Mouse (Mus musculus) left cerebral cortex, adult 2 months (tissue): ENCODE results near the gene Clec9a. TPM values are rescaled to one million over a fixed set of nuclear protein-coding genes. Genes with fewer than 3 reads are reported as not detected.
A peak's percentile ranks its signal among the peaks of the same experiment; 100 is the strongest.

Experiments used
- DNase-seq, 2 experiments: peaks; one replicate each; pipeline ENCODE4 v3.0.0; 2021 to 2022; ENCODE audit warnings: low spot score in 2 of 2, mixed read lengths in 1 of 2; ENCODE audit errors: extremely low spot score in 1 of 2
- H3K27ac ChIP-seq: fragments of 200-600 bp; 2 replicates; pipeline ENCODE4 v1.8.1; 2022
- H3K4me3 ChIP-seq: fragments of 200-600 bp; 2 replicates; pipeline ENCODE4 v1.8.1; 2022
- CTCF ChIP-seq: fragments of 200-600 bp; IDR thresholded peaks from 2 replicates; pipeline ENCODE4 v1.8.1; 2022; ENCODE audit warnings: antibody characterized with exemption, mild to moderate bottlenecking, moderate library complexity
- intact Hi-C: fragments of 180-260 bp; cut with DNase I; formaldehyde crosslinking; loops from one replicate; pipeline ENCODE4 v1.15.1; 2025
- long read RNA-seq, 2 experiments: library from polyadenylated mRNA; stranded (forward); transcript quantifications; one replicate each; pipeline ENCODE4 v2.0.0; 2021; ENCODE audit warnings: borderline mapping rate in 2 of 2
- total RNA-seq, 2 experiments: library from RNA; stranded (reverse); gene quantifications; 2 replicates each; pipeline ENCODE4 v1.2.3; 2021

The Clec9a gene
- not detected for total RNA-seq
- long read RNA-seq, experiment 1: 0 reads
- long read RNA-seq, experiment 2: 0 reads

DNA sequence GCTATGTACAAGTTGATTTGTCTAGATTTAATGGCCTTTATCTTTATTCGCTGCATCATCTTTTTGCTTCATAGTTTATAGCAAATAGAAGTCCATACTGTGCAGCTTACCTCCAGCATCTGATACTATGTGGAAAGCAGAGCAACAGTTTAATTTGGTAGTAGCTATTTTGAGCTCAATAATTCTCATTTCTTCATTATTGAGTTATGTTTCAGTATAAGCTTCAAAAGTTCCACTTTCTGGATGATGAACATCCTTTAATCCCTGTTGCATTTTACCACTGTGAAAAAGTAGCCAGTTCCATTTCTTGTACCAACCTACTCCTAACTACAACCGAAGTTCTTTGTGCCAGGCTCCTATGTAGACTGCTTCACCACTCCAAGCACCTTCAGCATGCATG is at the start of gene Clec9a:
Gene Clec9a, plus strand, starts transcription at position 301 of the 400 bp plus-strand sequence.
- H3K27ac ChIP-seq: no peak within 1 kb of the TSS
- intact Hi-C loops: no loop called here
- DNase-seq: no peak
- no peak for TF ChIP-seq CTCF
- no peak within 1 kb of the TSS for H3K4me3 ChIP-seq

- no peak for DNase-seq
- no peak overlapping the region for H3K27ac ChIP-seq
- no peak overlapping the region for H3K4me3 ChIP-seq
- TF ChIP-seq CTCF: no peak
- intact Hi-C loops: no loop called here
Observed at GRCm38 (mm10) chr6:129359515-129359914, 49.1 kb upstream of the Clec9a start.

GRCm38 (mm10) chr6:129363942-129364341 is 44.7 kb upstream of the Clec9a start:
- no peak for TF ChIP-seq CTCF
- H3K4me3 ChIP-seq: no peak overlapping the region
- intact Hi-C loops: loop anchor here (2.0 kb wide), 1 partner anchor 509 kb away; no protein-coding TSS in a partner anchor
- H3K27ac ChIP-seq: no peak overlapping the region
- DNase-seq: no peak

DNA sequence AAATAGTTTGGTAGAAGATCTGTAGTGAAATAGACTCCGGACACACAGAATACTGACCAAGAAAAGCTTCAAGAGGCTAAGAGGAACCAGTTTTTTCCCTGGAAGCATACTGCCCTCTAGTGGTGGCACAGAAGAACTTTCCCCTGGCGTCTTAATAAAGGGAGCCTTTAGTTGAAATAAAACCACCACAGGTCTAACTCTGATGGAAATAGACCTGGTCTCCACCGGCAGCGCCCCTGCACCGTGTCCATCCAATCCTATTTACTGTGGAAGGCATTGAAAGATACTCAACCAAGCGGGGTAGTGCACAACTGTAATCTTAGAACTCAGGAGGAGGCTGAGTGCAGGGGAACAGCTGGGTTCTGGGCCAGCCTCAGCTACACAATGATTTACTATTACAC is 42.7 kb upstream of the Clec9a start:
- TF ChIP-seq CTCF: peak; percentile 96
- intact Hi-C loops: loop anchor here (2.0 to 5.0 kb wide), 3 partner anchors 105 to 511 kb away; no protein-coding TSS in a partner anchor
- peak; percentile 18 to 33 for DNase-seq
- H3K27ac ChIP-seq: no peak overlapping the region
- H3K4me3 ChIP-seq: no peak overlapping the region

- DNase-seq: no peak
- no peak for TF ChIP-seq CTCF
- intact Hi-C loops: loop anchor here (5.0 kb wide), 1 partner anchor 277 kb away; no protein-coding TSS in a partner anchor
- H3K4me3 ChIP-seq: no peak overlapping the region
- no peak overlapping the region for H3K27ac ChIP-seq
Observed at GRCm38 (mm10) chr6:129369374-129370132, 39.1 kb upstream of the Clec9a start.

- H3K4me3 ChIP-seq: no peak overlapping the region
- intact Hi-C loops: no loop called here
- TF ChIP-seq CTCF: no peak
- DNase-seq: no peak
- no peak overlapping the region for H3K27ac ChIP-seq
Observed at GRCm38 (mm10) chr6:129374937-129375471, 33.7 kb upstream of the Clec9a start.

GRCm38 (mm10) chr6:129380454-129380853 is 28.2 kb upstream of the Clec9a start:
- intact Hi-C loops: no loop called here
- no peak for TF ChIP-seq CTCF
- DNase-seq: no peak

GRCm38 (mm10) chr6:129381736-129382135 is 26.9 kb upstream of the Clec9a start:
- no peak overlapping the region for H3K4me3 ChIP-seq
- intact Hi-C loops: no loop called here
- DNase-seq: no peak
- no peak for TF ChIP-seq CTCF
- H3K27ac ChIP-seq: no peak overlapping the region

More at GRCm38 (mm10) chr6:129380454-129380853, 28.2 kb upstream of the Clec9a start:
- Histone ChIP-seq H3K27ac (no peak overlapping the region), H3K4me3 (no peak overlapping the region)

GRCm38 (mm10) chr6:129383466-129383865 is 25.2 kb upstream of the Clec9a start:
- intact Hi-C loops: no loop called here
- no peak overlapping the region for H3K27ac ChIP-seq
- TF ChIP-seq CTCF: no peak
- DNase-seq: no peak
- no peak overlapping the region for H3K4me3 ChIP-seq

GRCm38 (mm10) chr6:129385000-129385399 is 23.7 kb upstream of the Clec9a start:
- no peak for TF ChIP-seq CTCF
- no peak overlapping the region for H3K27ac ChIP-seq
- intact Hi-C loops: no loop called here
- no peak for DNase-seq
- no peak overlapping the region for H3K4me3 ChIP-seq

GRCm38 (mm10) chr6:129385774-129386173 is 22.9 kb upstream of the Clec9a start, which contains the start of gene Clec12b:
Gene Clec12b (minus strand): TSS chr6:129385874.
- intact Hi-C loops: no loop called here
- no peak within 1 kb of the TSS for H3K27ac ChIP-seq
- H3K4me3 ChIP-seq: no peak within 1 kb of the TSS
- no peak for TF ChIP-seq CTCF
- no peak for DNase-seq

DNA sequence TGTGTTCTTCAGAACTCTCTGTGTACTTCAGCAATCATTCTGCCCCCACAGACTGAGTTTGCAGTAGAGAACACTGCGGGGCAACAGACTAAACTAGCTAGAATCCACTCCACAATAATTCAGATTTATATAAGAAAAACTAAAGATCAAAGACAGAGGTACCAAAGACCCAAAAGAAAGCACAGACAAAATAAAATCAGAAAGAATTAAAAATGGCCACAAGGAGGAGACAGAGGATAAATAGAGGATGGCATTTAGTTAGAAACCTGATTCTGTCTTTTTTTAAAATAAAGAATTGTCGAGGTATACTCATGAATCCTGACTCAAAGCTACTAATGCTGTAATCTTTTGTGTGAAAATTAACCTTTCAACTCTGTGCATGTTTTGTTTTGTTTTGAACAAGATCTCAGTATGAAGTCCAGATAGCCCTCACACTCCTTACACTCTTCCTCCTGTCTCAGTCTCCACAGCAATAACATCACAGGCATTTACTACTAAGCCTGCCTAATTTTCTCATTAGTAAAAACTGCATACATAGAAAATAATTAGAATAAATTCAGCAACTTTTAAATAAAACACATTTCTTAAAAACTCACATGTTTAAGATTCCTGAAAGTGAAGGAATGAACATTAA is 15.5 kb upstream of the Clec9a start:
- TF ChIP-seq CTCF: peak; percentile 80
- no peak overlapping the region for H3K27ac ChIP-seq
- no peak overlapping the region for H3K4me3 ChIP-seq
- no peak for DNase-seq
- intact Hi-C loops: loop anchor here (1.0 kb wide), 3 partner anchors 83 to 166 kb away; no protein-coding TSS in a partner anchor
